Comparison of ENCODE assay signal across 8 mouse cellular contexts in genomic region chr11:100389931-100390445, GRCm38 (mm10). TPM values are rescaled to one million over a fixed set of nuclear protein-coding genes. Genes with fewer than 3 reads are reported as not detected.
DNase-seq lines count a peak whose midpoint lies in the region; ATAC-seq and TF ChIP-seq lines count a peak whose summit lies in the region.

No protein-coding gene starts in this region.

- peak overlapping the region; percentile 92 for H3K27ac ChIP-seq in heart, embryonic 13.5 days (replicated peaks)
- peak overlapping the region; percentile 84 for H3K27ac ChIP-seq in kidney, postnatal 0 days
- H3K27ac ChIP-seq in neural tube, embryonic 13.5 days (replicated peaks) = peak overlapping the region; percentile 74
- no peak overlapping the region for H3K27ac ChIP-seq in midbrain, postnatal 0 days (ENCODE audit: low read depth, low read length)

- no peaks in the 10 kb centered on the region for H3K27me3 ChIP-seq in heart, embryonic 13.5 days (replicated peaks)
- H3K27me3 ChIP-seq in kidney, postnatal 0 days (ENCODE audit: insufficient read depth, low read length) = no peaks in the 10 kb centered on the region
- H3K27me3 ChIP-seq in neural tube, embryonic 13.5 days = peaks cover 6% of the 10 kb centered on the region; the same call in 1 of the 2 replicates
- H3K27me3 ChIP-seq in midbrain, postnatal 0 days (ENCODE audit: insufficient read depth, low read length) = no peaks in the 10 kb centered on the region

- H3K9ac ChIP-seq in heart, embryonic 13.5 days = peak overlapping the region; percentile 69
- no peak overlapping the region for H3K9ac ChIP-seq in kidney, postnatal 0 days (ENCODE audit: low read depth, low read length)
- 0 out of 2 replicates have a peak overlapping the region, but pooled peaks have one; percentile 3 for H3K9ac ChIP-seq in neural tube, embryonic 13.5 days
- H3K9ac ChIP-seq in midbrain, postnatal 0 days (replicated peaks; ENCODE audit: low read length, poor library complexity, severe bottlenecking) = no peak overlapping the region

- no peak for ATAC-seq in heart, embryonic 13.5 days (ENCODE audit: extremely low read depth, insufficient number of reproducible peaks, low FRiP score, low TSS enrichment)
- no peak for ATAC-seq in kidney, postnatal 0 days (replicated peaks; ENCODE audit: low FRiP score, low read depth)
- no peak for ATAC-seq in neural tube, embryonic 13.5 days (ENCODE audit: low read depth)
- no peak for ATAC-seq in midbrain, postnatal 0 days (ENCODE audit: low FRiP score)

- peak overlapping the region; percentile 50 for H3K4me2 ChIP-seq in heart, embryonic 13.5 days
- H3K4me2 ChIP-seq in kidney, postnatal 0 days (ENCODE audit: low read length) = peak overlapping the region; percentile 8
- peak overlapping the region; percentile 16; the same call in 1 of the 2 replicates for H3K4me2 ChIP-seq in neural tube, embryonic 13.5 days
- no peak overlapping the region for H3K4me2 ChIP-seq in midbrain, postnatal 0 days (ENCODE audit: low read depth, low read length, poor library complexity, severe bottlenecking)

- no peak for TF ChIP-seq CTCF in kidney, postnatal 0 days (IDR thresholded peaks at IDR 0.05; ENCODE audit: low read depth)
- TF ChIP-seq CTCF in midbrain, postnatal 0 days (IDR thresholded peaks at IDR 0.05) = no peak

- peak; percentile 84 for DNase-seq in R1 (ENCODE audit: low read depth, low spot score)
- peak; percentile 82 for DNase-seq in cerebellum, adult 8-10 months
- peak; percentile 58 for DNase-seq in kidney, postnatal 0 days (ENCODE audit: low spot score)
- DNase-seq in left cerebral cortex, adult 8-10 months (ENCODE audit: low spot score in 2 of 2) = no peak
- no peak for DNase-seq in midbrain, postnatal 0 days (ENCODE audit: low spot score)
- no peak for DNase-seq in testis, postnatal 10 days (ENCODE audit: low spot score)

- peak overlapping the region; percentile 13; the same call in 1 of the 2 replicates for H3K4me3 ChIP-seq in heart, embryonic 13.5 days
- H3K4me3 ChIP-seq in kidney, postnatal 0 days (replicated peaks; ENCODE audit: low read depth, low read length) = no peak overlapping the region
- no peak overlapping the region for H3K4me3 ChIP-seq in neural tube, embryonic 13.5 days
- H3K4me3 ChIP-seq in midbrain, postnatal 0 days (ENCODE audit: low read depth, low read length) = no peak overlapping the region

- WGBS in heart, embryonic 13.5 days = 19% methylated on average over 8 of the region's 8 CpGs
- 41% methylated on average over 8 of the region's 8 CpGs for WGBS in kidney, postnatal 0 days
- WGBS in neural tube, embryonic 13.5 days = 33% methylated on average over 8 of the region's 8 CpGs
- WGBS in midbrain, postnatal 0 days = 42% methylated on average over 8 of the region's 8 CpGs

- peaks cover 90% of the 10 kb centered on the region for H3K4me1 ChIP-seq in heart, embryonic 13.5 days
- peaks cover 71% of the 10 kb centered on the region for H3K4me1 ChIP-seq in kidney, postnatal 0 days (replicated peaks; ENCODE audit: insufficient read depth, low read length)
- peaks cover 63% of the 10 kb centered on the region for H3K4me1 ChIP-seq in neural tube, embryonic 13.5 days (replicated peaks)
- H3K4me1 ChIP-seq in midbrain, postnatal 0 days (ENCODE audit: insufficient read depth, low read length) = peaks cover 2% of the 10 kb centered on the region; the same call in 1 of the 2 replicates

- H3K36me3 ChIP-seq in heart, embryonic 13.5 days = peaks cover 27% of the 10 kb centered on the region
- H3K36me3 ChIP-seq in kidney, postnatal 0 days (ENCODE audit: insufficient read depth, low read length) = peaks cover 9% of the 10 kb centered on the region
- peaks cover 13% of the 10 kb centered on the region for H3K36me3 ChIP-seq in neural tube, embryonic 13.5 days
- peaks cover 10% of the 10 kb centered on the region for H3K36me3 ChIP-seq in midbrain, postnatal 0 days (ENCODE audit: insufficient read depth, low read length)

- H3K9me3 ChIP-seq in heart, embryonic 13.5 days = no peaks in the 10 kb centered on the region
- no peaks in the 10 kb centered on the region for H3K9me3 ChIP-seq in kidney, postnatal 0 days (replicated peaks; ENCODE audit: low read length)
- no peaks in the 10 kb centered on the region for H3K9me3 ChIP-seq in neural tube, embryonic 13.5 days
- H3K9me3 ChIP-seq in midbrain, postnatal 0 days (ENCODE audit: low read length) = no peaks in the 10 kb centered on the region

RNA-seq across cellular contexts. Expression of gene Jup, which starts 7.6 kb away (rescaled TPM):
- 107 and 111 TPM in 2 replicates for polyA plus RNA-seq in heart, embryonic 13.5 days (2015; fragmentation: Nextera tagmentation; extraction: Ambion mirVana)
- 119 and 129 TPM in 2 replicates for polyA plus RNA-seq in kidney, postnatal 0 days (2015; fragmentation: Nextera tagmentation; extraction: Ambion mirVana)
- polyA plus RNA-seq in neural tube, embryonic 13.5 days (2015; fragmentation: Nextera tagmentation; extraction: Ambion mirVana) = 91.6 and 94.4 TPM in 2 replicates
- 10 to 100 TPM; 54.1 to 58.4 (median 55.9) TPM for total RNA-seq in left cerebral cortex, adult 8-10 months (2022)
- 133 and 156 TPM in 2 replicates for total RNA-seq in midbrain, postnatal 0 days (2014; rRNA removed)
- polyA plus RNA-seq in midbrain, postnatal 0 days (2015; fragmentation: Nextera tagmentation; extraction: Ambion mirVana) = 69.7 and 75.5 TPM in 2 replicates

RNA-seq across cellular contexts. Expression of gene P3h4, which starts 24.6 kb away (rescaled TPM):
- 62.9 and 63.5 TPM in 2 replicates for polyA plus RNA-seq in heart, embryonic 13.5 days (2015; fragmentation: Nextera tagmentation; extraction: Ambion mirVana)
- polyA plus RNA-seq in kidney, postnatal 0 days (2015; fragmentation: Nextera tagmentation; extraction: Ambion mirVana) = 51.4 and 54.5 TPM in 2 replicates
- 24.6 and 27.6 TPM in 2 replicates for polyA plus RNA-seq in neural tube, embryonic 13.5 days (2015; fragmentation: Nextera tagmentation; extraction: Ambion mirVana)
- 10 to 100 TPM; 10.4 to 12.8 (median 12.3) TPM for total RNA-seq in left cerebral cortex, adult 8-10 months (2022)
- 24.4 and 26.0 TPM in 2 replicates for total RNA-seq in midbrain, postnatal 0 days (2014; rRNA removed)
- polyA plus RNA-seq in midbrain, postnatal 0 days (2015; fragmentation: Nextera tagmentation; extraction: Ambion mirVana) = 23.4 and 23.7 TPM in 2 replicates

RNA-seq across cellular contexts. Expression of gene Fkbp10, which starts 25.5 kb away (rescaled TPM):
- 112 and 119 TPM in 2 replicates for polyA plus RNA-seq in heart, embryonic 13.5 days (2015; fragmentation: Nextera tagmentation; extraction: Ambion mirVana)
- 108 and 122 TPM in 2 replicates for polyA plus RNA-seq in kidney, postnatal 0 days (2015; fragmentation: Nextera tagmentation; extraction: Ambion mirVana)
- polyA plus RNA-seq in neural tube, embryonic 13.5 days (2015; fragmentation: Nextera tagmentation; extraction: Ambion mirVana) = 33.5 and 37.0 TPM in 2 replicates
- total RNA-seq in left cerebral cortex, adult 8-10 months (2022) = 1 to 10 TPM; 5.2 to 8.3 (median 6.2) TPM
- total RNA-seq in midbrain, postnatal 0 days (2014; rRNA removed) = 29.0 and 33.9 TPM in 2 replicates
- 19.9 and 21.8 TPM in 2 replicates for polyA plus RNA-seq in midbrain, postnatal 0 days (2015; fragmentation: Nextera tagmentation; extraction: Ambion mirVana)

RNA-seq across cellular contexts. Expression of gene Hap1, which starts 34.1 kb away (rescaled TPM):
- 8.0 and 9.3 TPM in 2 replicates for polyA plus RNA-seq in heart, embryonic 13.5 days (2015; fragmentation: Nextera tagmentation; extraction: Ambion mirVana)
- polyA plus RNA-seq in kidney, postnatal 0 days (2015; fragmentation: Nextera tagmentation; extraction: Ambion mirVana) = 13.8 and 15.7 TPM in 2 replicates
- polyA plus RNA-seq in neural tube, embryonic 13.5 days (2015; fragmentation: Nextera tagmentation; extraction: Ambion mirVana) = 62.7 and 67.4 TPM in 2 replicates
- total RNA-seq in left cerebral cortex, adult 8-10 months (2022) = 100 to 1,000 TPM; 132 to 184 (median 175) TPM
- 743 and 796 TPM in 2 replicates for total RNA-seq in midbrain, postnatal 0 days (2014; rRNA removed)
- polyA plus RNA-seq in midbrain, postnatal 0 days (2015; fragmentation: Nextera tagmentation; extraction: Ambion mirVana) = 597 and 631 TPM in 2 replicates

RNA-seq across cellular contexts. Expression of gene Nt5c3b, which starts 51.6 kb away (rescaled TPM):
- polyA plus RNA-seq in heart, embryonic 13.5 days (2015; fragmentation: Nextera tagmentation; extraction: Ambion mirVana) = 104 and 110 TPM in 2 replicates
- polyA plus RNA-seq in kidney, postnatal 0 days (2015; fragmentation: Nextera tagmentation; extraction: Ambion mirVana) = 97.6 and 98.6 TPM in 2 replicates
- 99.8 and 110 TPM in 2 replicates for polyA plus RNA-seq in neural tube, embryonic 13.5 days (2015; fragmentation: Nextera tagmentation; extraction: Ambion mirVana)
- total RNA-seq in left cerebral cortex, adult 8-10 months (2022) = 10 to 100 TPM; 46.9 to 52.6 (median 50.0) TPM
- total RNA-seq in midbrain, postnatal 0 days (2014; rRNA removed) = 57.2 and 58.5 TPM in 2 replicates
- 111 and 113 TPM in 2 replicates for polyA plus RNA-seq in midbrain, postnatal 0 days (2015; fragmentation: Nextera tagmentation; extraction: Ambion mirVana)

Comparison
In these comparisons a context has a peak if more than half of its experiments do, and no peak if none do; other contexts are left out.
1. DNase-seq: peak in R1 (single experiment), cerebellum, adult 8-10 months (single experiment) and kidney, postnatal 0 days (single experiment); none in left cerebral cortex, adult 8-10 months (0 of 2), midbrain, postnatal 0 days (single experiment) and testis, postnatal 10 days (single experiment).
2. H3K9ac ChIP-seq: peak in heart, embryonic 13.5 days (single experiment) and neural tube, embryonic 13.5 days (single experiment); none in kidney, postnatal 0 days (single experiment) and midbrain, postnatal 0 days (single experiment).